Mouse (Mus musculus): ENCODE results near the gene Susd5. TPM values are rescaled to one million over a fixed set of nuclear protein-coding genes. Genes with fewer than 3 reads are reported as not detected.

Susd5 gene
- polyA plus RNA-seq, 1 experiment from 2014 or later, result 0.49 TPM

Other genes with a start within 250 kb of the Susd5 start
- 28.5 and 38.3 TPM in 2 replicates for gene Ubp1, start 126.2 kb upstream of the Susd5 start, polyA plus RNA-seq (2016; fragmentation: Nextera tagmentation; extraction: Ambion mirVana)
- gene Fbxl2, start 10.9 kb upstream of the Susd5 start, polyA plus RNA-seq (2016; fragmentation: Nextera tagmentation; extraction: Ambion mirVana), result 2.3 and 3.5 TPM in 2 replicates